Mouse (Mus musculus): ENCODE measurements around the gene Cyp2d11.

The Cyp2d11 gene

DNA sequence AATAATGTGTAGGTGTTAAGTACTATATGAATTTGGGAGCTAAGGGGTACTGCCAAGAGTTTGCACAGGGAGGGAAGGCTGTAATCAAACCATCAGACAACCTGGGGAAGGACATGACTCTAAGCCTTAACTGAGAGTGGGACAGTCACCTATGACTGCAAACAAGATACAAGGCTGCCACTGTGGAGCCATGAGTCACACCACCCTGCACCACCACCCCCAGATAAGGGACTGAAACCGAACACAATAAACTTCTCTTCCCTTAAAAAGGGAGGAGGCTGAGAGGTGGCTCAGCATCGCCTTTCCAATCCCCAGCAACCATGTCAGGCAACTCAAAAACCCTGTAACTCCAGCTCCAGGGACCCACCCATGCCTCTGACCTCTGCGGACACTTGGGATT, 42.3 kb downstream of the Cyp2d11 start:
- no peak for DNase-seq (ENCODE audit: low spot score)

DNA sequence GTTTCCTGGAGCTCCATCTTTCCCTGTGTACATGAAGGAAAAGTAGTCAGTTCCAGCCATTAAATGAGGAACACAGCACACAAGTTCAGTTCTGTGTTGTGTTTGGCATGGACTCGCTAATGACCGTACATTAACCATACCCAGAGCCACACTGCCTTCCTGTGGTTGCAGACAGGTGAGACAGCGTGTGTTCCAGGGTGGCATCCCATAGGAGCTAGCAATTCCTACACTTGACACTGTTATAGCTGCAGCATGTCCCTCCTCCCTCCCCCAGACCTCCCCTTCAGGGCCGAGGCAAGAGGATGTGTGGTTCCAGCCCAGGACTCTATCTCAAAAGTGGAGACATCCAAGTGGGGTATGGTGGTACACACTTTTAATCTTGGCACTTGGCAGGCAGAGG, 43.5 kb downstream of the Cyp2d11 start:
- no peak for DNase-seq (ENCODE audit: low spot score)

DNA sequence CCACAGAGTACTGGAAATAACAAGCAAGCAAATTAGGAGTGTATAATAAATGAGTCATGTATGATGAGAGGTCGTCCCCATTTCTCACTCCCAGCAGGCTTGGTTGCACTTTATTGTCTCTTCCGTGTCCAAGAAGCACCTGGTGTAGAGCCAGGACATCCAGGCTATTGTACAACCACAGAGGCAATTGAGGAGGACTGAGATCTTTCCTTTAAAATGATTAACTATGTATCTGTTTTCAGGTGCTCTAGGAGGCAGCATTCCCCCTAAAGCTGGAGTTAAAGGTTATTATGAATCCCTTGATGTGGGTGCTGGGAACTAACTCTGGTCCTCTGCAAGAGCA, 44.9 kb downstream of the Cyp2d11 start:
- DNase-seq (ENCODE audit: low spot score) = no peak

DNA sequence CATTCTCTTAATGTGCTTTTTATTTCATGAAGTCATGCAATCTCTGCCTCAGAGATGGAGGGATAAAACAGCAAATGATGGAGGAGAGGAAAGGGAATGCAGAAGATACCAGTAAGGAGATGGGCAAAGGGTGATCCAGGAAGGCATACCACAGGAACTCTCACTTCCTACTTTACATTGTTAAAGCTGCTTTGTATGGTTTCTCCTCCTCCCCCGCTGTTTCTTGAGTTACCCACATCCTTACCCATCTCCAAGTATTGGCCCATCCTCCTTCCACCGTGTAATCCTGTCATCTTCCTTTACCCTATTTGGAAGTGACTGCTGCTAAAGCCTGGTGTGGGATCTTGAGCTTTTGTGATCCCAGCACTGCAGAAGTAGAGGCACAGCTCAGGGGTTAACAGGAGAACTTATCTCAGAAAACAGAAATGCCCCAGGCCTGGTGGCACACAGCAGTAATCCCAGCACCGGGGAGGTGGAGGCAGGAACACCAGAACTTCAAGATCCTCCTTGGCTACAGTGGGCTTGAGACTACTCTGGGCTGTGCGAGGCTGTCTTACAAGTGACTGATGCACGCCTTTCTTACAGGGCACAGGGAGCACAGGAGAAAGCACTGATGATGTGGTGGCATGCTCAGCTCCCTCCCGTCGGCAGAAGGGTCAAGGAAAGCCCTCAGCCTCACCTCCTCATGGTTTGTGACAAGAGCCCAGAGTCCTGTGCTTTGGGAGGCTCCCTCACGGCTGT, 45.4 kb downstream of the Cyp2d11 start:
- no peak for DNase-seq (ENCODE audit: low spot score)

DNA sequence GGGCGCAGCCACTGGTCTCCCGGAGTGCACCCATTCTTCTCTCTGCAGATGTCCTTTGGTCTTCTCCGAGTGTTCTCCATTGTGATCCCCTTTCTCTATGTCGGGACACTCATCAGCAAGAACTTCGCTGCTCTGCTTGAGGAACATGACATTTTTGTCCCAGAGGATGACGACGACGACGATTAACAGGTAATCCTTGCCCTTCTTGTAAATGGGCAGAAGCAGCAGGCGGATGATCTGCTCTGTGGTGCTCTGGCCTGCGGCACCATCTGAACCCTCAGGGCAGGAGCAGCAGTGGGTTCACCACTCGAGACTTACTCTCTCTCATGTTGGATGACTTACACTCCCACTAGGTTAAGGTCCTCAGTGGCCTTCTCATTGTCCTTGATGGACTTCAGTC, 46.0 kb downstream of the Cyp2d11 start:
- no peak for DNase-seq (ENCODE audit: low spot score)

DNA sequence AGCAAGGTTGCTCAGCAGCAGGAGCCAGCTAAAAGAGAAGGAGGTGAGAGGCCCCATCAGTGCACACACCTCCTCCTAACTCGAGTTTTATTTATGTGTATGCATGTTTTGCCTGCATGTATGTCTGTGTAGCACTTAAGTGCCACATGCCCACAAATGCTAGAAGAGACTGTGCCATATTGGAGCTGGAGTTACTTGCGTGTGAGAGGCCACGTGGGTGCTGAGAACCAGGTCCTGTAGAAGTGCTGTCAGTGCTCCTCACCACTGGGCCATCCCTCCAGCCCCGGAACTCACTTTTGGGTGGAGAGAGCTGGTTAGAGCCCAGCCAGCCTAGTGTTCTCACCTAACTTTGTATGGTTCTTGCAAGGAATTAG, 46.5 kb downstream of the Cyp2d11 start:
- DNase-seq (ENCODE audit: low spot score) = no peak

DNA sequence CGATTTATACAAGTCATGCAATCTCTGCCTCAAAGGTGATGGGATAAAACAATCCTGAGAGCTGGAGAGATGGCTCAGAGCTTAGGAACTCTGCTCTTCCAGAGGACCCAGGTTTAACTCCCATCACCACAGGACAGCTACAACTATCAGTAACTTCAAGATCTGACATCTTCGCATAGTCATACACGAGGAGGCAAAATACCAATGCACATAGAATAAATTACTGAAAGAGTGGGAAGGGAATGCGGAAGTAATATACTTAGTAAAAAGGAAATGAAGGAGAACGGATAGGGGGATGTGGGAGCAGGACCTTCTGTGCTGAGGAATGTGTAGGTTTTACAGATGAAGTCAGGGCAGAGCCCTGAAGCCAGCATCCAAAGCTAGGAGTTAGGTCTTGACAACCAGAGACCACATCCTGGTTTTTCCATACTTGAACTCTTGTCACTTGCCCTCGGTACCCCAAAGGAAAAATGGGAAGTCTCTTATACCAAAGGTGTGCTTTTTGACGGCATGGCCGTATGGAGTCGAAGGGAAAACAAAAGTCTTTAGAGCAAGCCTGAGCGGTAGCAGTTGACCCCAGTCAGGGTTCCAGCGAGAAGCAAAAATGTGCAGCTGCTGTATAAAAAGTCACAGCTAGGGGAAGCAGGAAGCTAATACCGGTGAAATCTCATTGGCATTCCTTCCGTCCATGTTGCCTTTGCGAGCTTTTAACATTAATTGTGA, 47.1 kb downstream of the Cyp2d11 start:
- no peak for DNase-seq (ENCODE audit: low spot score)

DNA sequence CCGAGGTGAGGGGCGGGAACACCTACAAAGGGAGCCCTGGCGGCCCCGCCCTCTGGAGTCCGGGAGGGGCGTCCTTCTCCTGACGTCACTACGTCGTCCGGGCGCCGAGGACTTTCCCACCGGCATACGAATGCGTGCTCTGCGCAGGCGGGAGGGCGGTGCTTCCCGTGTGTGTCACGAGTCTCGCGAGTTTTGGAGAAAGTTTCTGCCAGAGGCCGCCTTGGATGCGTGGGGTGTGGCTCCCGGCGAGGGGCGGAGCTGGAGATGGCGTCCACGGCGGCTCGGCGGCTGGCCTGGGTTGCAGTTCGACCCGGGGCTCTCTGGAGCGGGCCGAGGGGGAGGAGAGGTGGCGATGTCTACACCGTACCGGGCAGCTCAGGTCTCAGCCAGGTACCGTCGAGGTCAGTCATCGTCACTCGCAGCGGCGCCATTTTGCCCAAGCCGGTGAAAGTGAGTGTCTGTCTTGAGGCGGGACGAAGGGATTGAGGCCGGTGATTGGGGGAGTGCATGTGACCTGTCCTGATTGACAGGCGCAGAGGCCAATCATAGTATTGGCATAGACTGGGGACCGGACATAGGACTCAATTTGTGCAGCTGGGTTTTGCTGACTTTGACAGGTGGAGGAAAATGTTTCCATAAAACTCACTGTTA, 47.9 kb downstream of the Cyp2d11 start:
- peak; percentile 99 for DNase-seq (ENCODE audit: low spot score)

DNA sequence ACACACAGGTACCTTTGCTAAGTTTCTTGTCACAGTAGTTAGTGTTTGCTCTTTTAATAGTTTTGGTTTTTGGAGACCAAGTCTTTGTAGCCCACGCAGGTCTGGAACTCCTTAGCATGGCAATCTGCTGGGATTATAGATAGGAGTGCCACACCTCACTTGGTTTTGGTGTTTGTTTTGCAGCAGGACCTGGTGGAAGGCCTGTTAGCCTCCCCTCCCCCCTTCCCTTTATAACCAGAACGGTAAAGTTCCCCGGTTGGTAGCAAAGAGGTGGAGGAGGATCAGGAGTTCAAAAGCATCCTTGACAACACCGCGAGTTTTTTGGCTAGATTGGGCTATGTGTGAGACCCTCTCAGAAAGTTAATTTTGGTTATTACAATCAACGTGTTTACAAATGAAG, 48.9 kb downstream of the Cyp2d11 start:
- DNase-seq (ENCODE audit: low spot score) = no peak

DNA sequence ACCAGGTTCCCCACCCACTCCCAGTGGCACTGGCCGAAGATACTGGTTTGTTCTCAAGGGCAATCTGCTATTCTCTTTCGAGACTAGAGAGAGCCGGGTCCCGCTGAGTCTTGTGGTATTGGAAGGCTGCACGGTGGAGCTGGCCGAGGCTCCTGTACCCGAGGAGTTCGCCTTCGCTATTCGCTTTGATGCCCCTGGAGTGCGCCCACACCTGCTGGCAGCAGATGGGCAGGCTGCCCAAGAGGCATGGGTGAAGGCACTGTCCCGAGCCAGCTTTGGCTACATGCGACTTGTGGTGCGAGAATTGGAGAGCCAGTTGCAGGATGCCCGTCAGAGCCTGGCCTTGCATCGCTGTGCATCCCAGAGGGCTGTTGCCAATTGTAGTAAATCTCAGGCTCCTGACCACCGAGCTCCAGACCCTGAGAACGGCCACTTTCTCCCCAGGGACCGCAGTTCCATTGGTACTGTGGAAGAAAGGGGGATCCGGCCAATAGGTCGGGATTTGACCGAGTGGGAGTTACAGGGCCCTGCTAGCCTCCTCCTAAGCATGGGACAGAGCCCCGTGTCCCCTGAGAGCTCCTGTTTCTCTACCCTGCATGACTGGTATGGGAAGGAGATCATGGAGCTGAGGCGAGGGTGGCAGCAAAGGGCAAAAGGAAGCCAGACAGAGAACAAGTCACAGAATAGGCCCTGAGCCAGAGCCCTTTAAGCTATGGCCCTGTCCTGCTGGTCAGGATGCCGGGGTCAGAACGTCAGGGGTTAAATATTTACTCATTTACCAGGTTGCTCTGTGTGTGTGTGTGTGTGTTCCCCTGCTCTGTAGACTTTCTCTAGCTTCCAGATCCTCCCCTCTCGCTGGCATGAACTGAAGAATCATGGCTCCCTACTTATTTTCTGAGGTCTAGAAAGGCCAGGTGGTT, 50.2 kb downstream of the Cyp2d11 start:
- no peak for DNase-seq (ENCODE audit: low spot score)

DNA sequence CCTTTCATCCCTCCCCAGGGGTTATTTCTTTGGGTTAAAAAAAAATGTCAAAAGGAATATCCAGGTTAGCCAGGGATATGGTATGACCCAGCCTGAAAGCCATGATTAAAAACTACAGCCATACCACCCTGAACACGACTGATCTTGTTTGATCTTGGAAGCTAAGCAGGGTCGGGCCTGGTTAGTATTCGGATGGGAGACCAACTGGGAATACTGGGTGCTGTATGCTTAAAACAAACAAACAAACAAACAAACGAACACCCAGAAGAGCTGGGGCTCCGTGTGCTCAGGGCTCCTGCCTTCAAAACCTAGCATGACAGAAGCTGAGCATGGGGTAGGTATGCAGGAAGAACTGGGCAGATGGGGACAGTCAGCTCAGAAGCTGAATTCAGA, 51.3 kb downstream of the Cyp2d11 start:
- DNase-seq (ENCODE audit: low spot score) = no peak

DNA sequence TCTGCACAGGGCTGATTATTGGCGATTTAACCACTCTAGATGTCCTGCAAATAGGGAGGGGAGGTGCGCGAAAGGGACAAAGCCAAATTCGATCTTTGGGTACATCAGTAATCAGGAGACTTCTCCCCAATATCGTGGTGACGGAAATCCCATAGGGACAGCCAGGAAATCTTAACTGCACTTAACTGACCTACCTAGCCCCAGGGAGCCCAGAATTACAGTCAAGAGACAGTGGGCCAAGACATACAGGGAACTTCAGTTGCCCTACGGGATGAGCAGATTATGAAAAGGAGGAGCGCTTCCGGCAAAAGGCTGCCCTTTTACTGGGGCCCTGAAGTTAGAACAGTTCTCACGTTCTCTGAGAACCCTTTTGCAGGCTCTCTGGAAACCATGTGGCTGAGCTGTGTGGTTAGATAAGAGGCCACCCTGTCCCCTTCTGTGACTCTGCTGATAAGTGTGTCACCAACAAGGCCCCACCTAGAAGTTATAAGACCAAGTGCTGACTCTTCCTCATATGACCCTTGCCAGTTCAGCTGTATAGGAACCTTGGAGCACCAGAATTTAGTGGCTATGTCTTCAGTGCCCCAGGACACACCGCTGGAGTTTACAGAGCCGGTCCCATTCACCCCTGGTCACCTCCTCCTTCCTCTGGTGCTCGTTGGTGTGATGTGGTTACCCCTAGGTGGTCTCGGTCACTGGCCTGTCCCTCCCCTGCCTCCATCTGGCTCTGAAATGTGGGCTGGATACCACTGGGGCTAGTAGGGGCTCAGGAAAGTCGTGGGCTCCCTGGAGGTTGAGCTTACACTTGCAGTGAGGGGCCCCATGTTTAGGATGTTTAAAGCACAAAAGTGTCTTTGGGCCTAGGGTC, 51.9 kb downstream of the Cyp2d11 start:
- no peak for DNase-seq (ENCODE audit: low spot score)

DNA sequence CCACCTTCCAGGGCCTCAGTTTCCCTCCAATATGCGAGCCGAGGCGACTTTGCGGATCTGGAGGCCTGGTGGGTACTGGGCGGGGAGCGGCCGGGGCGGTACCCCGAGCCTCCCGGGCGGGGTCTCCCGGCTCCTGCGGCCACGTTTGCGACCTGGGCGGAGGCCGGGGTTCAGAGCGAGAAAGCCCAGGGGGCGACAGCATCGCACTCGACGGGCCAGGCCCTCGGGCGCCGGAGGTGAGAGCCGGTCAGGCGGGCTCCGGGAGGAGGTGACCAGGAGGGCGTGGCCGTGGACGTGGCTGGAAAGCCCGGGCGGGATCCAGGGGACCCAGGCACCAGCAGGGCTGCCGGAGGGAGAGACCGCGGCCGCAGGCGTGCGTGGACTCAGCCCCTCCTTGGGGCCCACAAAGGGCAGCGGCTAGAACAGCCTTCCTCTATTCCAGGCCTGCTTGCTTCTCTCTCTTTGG, 52.8 kb downstream of the Cyp2d11 start:
- no peak for DNase-seq (ENCODE audit: low spot score)

DNA sequence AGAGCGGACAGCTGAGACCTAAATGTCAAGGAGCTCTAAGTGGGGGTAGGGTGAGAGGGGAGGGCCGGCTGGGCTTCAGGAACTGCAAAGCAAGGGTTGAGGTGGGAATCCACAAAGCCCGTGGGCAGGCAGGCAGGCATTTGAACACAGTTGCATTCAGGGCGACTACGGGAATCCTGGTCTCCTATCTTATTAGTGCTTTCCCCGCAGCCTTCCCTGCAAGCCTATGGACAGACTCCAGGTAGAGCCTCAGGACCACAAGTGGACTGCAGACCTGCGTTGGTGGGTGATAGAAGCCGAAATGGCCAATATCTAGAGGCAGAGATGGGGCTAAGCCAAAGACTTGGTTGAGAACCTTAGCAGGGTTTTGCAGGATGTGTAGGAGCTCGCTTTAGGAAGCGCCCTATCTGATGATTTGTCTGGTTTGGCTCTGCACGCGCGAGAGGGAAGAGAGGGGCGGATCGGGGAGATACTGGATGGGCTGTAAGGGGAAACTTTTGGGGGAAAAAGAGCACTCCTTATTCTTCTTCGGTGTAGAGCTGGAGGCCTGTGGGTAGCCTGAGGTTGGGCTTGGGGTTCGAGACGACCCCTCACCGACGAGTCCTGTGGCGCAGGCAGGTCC, 53.3 kb downstream of the Cyp2d11 start:
- DNase-seq (ENCODE audit: low spot score) = no peak

DNA sequence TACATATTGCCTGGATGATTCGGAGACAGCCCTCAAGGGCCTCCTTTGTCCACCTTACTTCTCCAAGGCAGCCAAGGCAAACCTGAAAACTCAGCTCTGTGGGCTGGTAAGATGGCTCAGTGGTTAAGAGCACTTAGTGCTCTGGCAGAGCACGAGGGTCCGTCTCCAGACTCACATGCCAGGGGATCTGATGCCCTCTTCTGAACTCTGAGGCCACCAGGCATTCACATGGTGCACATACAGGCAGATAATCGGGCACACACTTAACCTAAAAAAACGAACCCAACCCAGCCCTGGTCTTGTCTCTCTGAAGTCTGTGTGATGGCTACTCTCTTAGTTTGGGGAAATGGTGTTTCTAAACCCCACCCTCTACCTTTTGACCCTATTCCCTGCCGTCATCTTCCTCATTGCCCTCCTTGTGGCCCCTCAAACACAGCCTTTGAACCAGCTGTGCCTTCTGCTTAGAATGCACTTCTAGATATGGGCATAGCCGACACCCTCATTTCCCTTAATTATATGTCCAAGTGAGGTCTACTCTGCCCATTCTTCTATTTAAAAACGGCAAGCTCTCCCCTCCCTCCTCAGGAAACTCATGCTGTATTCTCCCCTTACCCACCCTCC, 54.1 kb downstream of the Cyp2d11 start:
- no peak for DNase-seq (ENCODE audit: low spot score)
